Mouse (Mus musculus): ENCODE results near the gene Phactr1.

DNA sequence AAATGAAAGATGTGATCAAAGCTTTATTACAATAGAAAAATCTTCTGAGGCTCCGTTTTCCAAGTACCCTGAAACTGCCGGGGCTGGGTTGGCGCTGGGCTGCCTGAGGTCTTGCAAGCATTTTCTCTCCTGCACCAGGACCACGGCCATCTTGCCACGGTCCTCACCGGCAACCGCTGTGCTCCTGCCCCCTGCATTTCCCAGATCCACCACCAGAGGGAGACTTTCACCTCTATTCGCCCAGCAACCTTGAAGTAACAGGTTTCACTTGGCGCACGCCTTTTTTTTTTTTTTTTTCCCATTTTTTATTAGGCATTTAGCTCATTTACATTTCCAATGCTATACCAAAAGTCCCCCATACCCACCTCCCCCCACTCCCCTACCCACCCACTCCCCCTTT is 138.0 kb downstream of the Phactr1 start:
- no peak for TF ChIP-seq POLR2A (IDR thresholded peaks at IDR 0.05; ENCODE audit: extremely low read depth, insufficient read depth, low read length)
- TF ChIP-seq CTCF (IDR thresholded peaks at IDR 0.05; ENCODE audit: low read depth, low read length), result peak; percentile 85
